Mouse (Mus musculus) kidney, postnatal 4 days (tissue): ENCODE measurements around the gene Olfr1029.
"Not testable (repeated sequence)": the region's sequence is repeated elsewhere in the genome, so short reads cannot be mapped to it uniquely, and the experiment has no call there.

Experiments
- DNase-seq, 2 experiments: peaks; one replicate each; pipeline ENCODE4 v3.0.0; 2021; ENCODE audit warnings: mixed read lengths in 2 of 2

The Olfr1029 gene

GRCm38 (mm10) chr2:85973595-85973994, at the start of gene Olfr1029:
TSS of gene Olfr1029 (plus strand) at chr2:85973895.
- DNase-seq = no peak

GRCm38 (mm10) chr2:85950137-85950536, 23.6 kb upstream of the Olfr1029 start, which contains the start of gene Olfr1028:
TSS of gene Olfr1028 (plus strand) at chr2:85950437.
- DNase-seq = no peak

- DNase-seq = no peak
Observed at GRCm38 (mm10) chr2:85978976-85979375, 5.3 kb downstream of the Olfr1029 start, which contains the start of gene Olfr1030. TSS of gene Olfr1030 (plus strand) at chr2:85979276.

GRCm38 (mm10) chr2:85990004-85990403, 16.3 kb downstream of the Olfr1029 start, which contains the start of gene Olfr1031:
TSS of gene Olfr1031 (plus strand) at chr2:85990304.
- DNase-seq = no peak

GRCm38 (mm10) chr2:86005240-86005639, 31.5 kb downstream of the Olfr1029 start, which contains the start of gene Olfr1032:
TSS of gene Olfr1032 (plus strand) at chr2:86005540.
- DNase-seq = no peak

- DNase-seq = peak; percentile 8 to 46
Observed at GRCm38 (mm10) chr2:86020406-86020805, 46.7 kb downstream of the Olfr1029 start, which contains the start of gene Olfr1033. TSS of gene Olfr1033 (plus strand) at chr2:86020633.

GRCm38 (mm10) chr2:86021518-86021917, 47.8 kb downstream of the Olfr1029 start:
- not testable (repeated sequence) for DNase-seq
